Mouse (Mus musculus): ENCODE measurements at regions not wholly inside any gene's neighbourhood (a gene's known extent, or its start where the extent isn't known, plus 50 kb on each side); places are given as distances from the start of the nearest gene placed in this dataset.

DNA sequence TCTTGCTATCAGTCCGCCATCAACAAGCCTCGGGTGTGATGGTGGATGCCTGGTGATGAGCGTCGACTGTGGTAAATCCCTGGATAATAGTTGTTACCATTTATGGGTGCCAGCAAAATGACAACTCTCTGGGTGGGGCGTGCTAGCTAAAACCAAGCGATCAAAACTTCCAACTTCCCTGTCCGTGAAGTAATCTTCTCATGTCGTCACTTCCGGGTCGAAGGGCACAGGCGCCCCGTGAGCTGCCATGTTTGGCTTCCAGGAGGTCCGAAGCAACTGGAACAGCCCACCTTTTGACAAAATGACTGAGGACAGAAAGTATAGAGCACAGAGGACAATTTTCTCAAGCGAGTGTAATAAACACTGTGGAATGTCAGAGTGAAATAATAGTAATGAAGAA is 62.5 kb upstream of the Ubl3 start:
- no peak for TF ChIP-seq CTCF (IDR thresholded peaks at IDR 0.05; ENCODE audit: borderline replicate concordance, control insufficient read depth, extremely low read depth, insufficient read depth, low read length, poor library complexity)
- TF ChIP-seq POLR2A (IDR thresholded peaks at IDR 0.05; ENCODE audit: control insufficient read depth, extremely low read depth, insufficient read depth, low read length, poor library complexity), result no peak

Data from thymus, adult 2 months (tissue).